Mouse (Mus musculus) stomach, postnatal 0 days (tissue): ENCODE data around the gene Rsph14.

ENCODE experiments used
- CTCF ChIP-seq: IDR thresholded peaks from 2 replicates; pipeline ENCODE4 v1.5.1; 2016; ENCODE audit warnings: antibody characterized with exemption, low read depth, mild to moderate bottlenecking, moderate library complexity
- EP300 ChIP-seq: optimal IDR thresholded peaks from 2 replicates; pipeline ENCODE3; 2016; ENCODE audit warnings: antibody characterized with exemption

DNA sequence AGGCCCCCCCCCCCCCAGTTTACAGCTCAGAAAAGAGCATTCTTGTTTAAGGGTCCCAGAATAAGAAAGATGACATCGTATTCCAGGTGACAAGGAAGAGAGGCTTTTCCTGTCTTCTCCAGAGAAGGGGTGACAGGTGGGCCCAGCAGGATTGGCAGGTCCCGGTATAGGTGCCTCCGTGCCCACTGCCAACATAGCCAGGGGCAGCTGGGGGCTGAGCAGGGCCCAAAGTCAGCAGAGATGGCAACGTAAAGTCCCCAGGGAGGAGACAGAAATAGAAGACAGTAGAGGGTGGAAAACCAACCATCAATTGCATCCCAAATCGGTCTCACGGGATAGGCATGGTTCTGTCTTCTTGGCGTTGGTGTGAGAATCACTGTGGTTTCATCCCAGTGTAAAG, 16.3 kb upstream of the Rsph14 start:
- TF ChIP-seq CTCF (no peak), EP300 (no peak)
